Mouse (Mus musculus) layer of hippocampus, adult 8-10 months (tissue): ENCODE results near the gene Col27a1. TPM values are rescaled to one million over a fixed set of nuclear protein-coding genes. Genes with fewer than 3 reads are reported as not detected.

Experiments used
- DNase-seq, 2 experiments: peaks; one replicate each; pipeline ENCODE4 v3.0.0; 2022; ENCODE audit warnings: low spot score in 2 of 2
- total RNA-seq, 4 experiments: library from RNA; stranded (reverse); gene quantifications; 2 replicates each; pipeline ENCODE4 v1.2.4; 2022

Col27a1 gene
- 10 to 100 TPM in 1 of 4 experiments, 1 to 10 TPM in 3; 4.1 to 10.9 (median 7.8) TPM for total RNA-seq

DNA sequence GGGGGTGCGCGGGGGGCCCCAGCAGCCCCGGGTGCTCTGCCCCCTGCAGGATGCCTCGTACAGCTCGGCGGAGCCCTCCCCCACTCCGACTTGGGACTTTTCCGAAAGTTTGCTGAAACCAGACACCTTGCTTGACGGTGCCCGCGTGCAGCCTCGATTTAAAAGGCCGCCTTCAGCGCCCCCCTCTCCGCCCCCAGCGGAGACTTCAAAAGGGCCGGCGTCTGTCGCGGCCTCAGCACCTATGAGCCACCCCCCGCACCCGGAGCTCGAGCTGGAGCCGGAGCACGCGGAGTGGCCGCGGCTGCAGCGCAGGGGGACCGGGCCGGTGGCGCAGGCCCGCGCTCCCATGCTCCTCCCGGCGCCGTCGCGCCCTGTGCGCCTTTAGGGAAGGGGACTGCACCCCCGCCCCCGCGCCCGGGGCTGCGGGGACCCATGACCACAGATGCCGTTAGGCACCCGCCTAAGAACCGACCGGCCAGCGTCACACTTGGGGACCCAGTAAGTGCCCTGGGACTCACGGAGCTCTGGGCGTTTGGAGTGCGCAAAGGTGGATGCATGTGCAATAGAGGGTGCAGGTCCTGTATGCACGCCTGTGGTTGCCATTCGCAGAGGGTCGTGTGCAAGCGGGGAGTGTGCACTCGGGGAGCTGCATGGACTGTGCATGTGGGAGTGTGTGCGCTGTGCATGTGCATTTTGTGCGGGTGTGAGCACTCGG, at the start of gene Col27a1:
Col27a1 (plus strand) TSS at position 98 of the 715 bp plus-strand sequence.
- DNase-seq: no peak

DNA sequence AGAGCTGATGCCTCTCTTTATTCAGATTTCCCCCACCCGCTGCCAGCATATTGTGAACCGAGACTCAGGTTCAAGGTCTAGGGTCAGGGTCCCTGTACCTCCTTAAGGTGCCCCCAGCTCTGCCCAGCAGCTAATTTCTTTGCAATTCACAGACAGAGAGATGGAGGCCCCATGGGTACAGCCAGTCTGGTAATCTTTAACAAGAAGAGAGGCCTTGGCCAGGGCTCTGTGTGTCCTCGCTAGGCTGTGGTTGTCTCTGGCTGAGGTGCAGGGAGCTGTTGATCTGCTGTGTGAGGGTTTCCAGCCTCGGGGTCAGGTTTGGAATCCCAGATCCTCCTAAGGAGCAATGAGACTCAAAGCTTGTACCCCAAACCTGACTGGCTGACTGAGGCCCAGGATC, 48.2 kb upstream of the Col27a1 start:
- no peak for DNase-seq

DNA sequence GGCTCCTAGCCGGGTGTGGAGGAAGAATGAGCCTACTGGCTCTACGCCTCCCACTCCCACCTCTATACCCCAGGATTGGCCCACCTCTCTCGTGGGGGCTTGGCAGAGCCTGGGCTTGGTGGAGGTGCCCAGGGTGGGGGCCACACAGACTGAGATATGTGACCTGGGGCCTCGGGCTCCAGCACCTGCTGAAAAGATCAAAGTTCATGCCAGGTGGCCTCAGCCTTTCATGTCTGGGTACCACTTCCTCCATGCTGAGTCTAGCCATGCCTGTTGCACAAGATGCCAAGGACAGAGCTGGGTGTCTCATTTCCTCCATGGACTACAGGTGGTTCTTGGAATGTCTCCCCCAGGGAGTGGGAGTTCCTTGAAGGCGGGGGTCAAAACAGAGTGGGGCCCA, 47.5 kb upstream of the Col27a1 start:
- DNase-seq: no peak

DNA sequence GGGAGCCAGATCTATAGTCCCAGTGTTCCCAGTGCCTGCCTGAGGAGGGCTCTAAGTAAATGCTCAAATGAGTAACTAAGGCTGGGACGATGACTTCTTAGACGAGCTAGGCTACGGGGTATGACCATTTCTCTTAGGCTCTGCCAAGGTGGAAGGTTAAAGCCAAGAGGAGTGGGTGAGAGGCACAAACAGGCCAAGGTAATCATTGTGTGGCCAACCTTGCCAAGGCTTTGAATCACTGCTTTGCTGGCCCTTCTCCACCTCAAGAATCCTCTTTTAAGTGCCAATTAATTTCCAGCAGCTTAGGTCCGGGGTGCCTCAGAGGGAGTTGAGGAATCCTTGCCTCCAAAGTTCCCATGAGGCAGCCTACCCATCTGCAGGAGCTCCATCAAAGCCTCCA, 43.7 kb upstream of the Col27a1 start:
- DNase-seq: no peak

DNA sequence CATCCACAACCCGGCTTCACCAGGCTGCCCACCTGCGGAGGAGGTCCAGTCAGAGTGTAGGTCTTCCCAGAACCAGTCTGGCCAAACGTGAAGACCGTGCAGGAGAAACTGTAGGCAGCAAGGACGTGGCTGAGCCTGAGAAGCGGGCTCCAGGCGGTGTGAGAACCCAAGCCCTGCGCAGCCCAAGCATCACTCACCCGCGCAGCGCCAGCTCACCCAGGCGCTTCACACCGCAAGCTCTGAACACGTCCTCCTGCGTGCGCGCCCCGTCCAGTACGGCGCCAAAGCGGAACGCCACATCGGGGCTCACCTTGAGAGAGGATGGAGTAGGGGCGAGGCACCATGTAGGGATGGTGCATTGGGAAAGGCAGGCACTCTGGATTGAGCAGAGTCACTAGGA, 42.7 kb upstream of the Col27a1 start:
- DNase-seq: no peak

DNA sequence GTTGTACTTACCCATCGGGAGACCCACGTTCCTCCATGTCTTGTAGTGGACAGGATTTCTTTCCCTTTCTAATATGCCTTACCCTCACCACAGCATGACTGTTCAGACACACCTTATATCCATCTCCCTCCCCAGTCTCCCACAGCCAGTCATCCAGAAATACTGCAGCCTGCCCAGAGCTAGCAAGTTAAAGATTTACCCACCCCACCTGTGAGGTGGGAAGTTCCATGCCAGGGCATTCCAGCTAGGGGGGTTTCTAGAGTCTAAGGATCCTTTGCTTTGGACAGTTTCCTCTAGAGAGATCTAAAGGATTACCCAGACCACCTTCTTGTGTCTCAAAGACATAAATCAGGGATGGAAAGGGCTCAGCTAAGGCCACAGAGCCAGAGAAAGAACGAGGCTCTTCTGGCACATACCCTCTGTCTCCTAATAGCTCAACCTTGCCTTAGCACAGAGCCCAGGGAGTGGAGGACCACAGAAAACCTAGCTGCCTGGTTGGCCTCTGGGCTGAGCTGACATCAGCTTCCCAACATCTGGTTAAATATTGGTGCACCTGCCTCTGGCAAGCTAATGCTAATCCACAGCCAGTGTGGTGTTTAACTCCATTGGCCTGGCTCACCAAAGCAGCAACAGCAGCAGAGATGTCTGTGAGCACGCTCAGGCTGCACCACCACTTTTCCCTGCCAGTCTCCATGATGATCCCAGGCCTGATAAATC, 41.7 kb upstream of the Col27a1 start, which contains the start of gene Kif12:
Kif12 (minus strand) TSS at position 163 of the 717 bp plus-strand sequence.
- no peak for DNase-seq

DNA sequence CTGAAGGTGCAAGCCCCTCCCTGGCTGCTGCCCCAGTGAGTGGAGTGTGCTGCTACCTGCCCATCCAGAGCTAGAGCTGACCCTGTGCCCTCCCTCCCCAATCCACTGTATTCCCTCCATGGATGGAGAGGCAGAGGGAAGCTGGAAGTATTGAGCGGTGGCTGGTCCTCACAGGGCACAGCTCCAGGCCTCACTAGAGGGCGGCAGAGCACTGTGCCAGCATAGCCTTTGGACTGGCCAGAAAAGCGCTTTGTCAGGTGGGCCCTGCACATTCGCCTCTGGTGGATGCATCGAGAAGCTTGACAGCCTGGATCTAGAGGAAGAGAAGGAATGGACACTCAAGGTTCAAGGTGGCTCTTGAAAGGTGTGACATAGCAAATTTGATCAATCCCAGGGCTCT, 32.2 kb upstream of the Col27a1 start:
- DNase-seq: peak; percentile 30 to 54

DNA sequence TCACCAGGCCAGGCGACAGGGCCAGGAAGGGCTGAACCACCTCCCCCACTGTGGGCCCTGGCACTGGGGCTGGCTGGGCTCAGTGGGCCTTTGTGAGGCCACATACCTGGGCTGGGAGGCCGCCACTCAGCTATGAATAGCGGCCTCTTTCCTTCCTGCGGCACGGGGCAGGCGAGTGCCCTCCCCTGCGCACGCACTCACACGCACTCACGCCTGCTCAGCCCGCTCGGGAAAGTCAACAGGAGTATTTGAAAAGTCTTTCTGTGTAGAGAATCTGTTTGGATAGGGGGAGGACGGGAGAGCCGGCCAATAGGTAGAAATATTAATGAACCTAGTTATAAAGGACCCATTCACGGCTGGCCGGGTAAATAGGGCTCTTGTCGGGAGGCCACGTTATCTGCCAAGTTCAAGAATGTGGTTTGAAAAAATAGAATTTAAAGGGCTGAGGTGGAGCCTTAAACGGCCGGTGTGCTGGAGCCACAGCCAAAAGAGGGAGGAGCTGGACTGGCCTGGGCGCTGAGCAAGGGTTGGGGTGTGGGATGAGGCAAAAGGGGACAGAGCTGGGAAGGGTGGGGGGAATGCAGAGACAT, 27.4 kb upstream of the Col27a1 start:
- DNase-seq: peak in 1 of 2 experiments; percentile 8

DNA sequence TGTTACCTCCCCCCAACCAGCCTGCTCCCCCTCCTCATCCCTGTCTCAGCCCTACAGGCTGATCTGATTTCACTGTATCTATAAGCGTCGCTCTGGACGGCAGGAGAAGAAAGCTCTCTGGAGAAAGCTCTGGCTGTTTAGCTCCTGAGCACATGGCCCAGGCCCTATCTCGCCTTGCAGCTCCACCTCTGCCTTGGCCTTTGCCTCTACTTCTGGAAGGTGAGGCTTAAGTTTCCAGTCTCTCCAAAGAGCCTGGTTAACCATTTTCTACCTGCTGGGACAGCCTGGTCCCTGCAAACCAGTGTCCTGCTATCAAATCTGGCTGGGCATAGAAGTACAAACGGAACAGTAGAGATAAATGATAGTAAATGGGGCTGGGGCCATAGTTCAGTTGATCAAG, 22.2 kb upstream of the Col27a1 start:
- no peak for DNase-seq

DNA sequence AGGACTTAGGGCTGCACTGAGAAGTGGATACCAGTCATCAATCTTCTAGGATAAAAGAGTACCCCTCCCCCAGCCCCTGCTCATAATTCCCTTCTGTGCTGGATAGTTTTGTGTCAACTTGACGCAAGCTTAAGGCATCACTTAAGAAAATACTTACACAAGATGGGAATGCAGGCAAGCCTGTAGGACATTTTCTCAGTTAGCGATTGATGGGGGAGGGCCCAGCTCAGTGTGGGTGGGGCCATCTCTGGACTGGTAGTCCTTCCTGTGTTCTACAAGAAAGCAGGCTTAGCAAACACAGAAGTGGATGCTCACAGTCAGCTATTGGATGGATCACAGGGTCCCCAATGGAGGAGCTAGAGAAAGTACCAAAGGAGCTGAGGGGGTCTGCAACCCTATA, 19.4 kb upstream of the Col27a1 start:
- no peak for DNase-seq

DNA sequence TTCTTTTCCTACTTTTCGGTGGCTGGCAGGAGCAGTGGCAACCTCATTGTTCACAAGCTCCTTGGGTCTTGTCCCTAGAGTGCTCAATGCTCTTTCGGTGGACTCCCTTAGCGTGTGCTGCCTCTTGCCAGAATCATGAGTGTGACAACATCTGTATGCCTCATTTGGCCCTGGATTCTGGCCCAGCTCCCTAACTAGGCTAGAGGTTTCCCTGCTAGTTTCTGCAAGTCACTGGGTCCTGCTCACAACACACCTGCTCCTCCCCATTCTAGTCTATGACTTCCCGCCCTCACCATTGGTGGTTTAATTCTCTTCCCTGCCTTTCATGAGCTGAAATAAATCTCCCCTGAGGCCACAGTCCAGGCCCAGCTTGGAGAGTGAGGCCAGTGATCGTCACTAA, 14.4 kb upstream of the Col27a1 start:
- no peak for DNase-seq

DNA sequence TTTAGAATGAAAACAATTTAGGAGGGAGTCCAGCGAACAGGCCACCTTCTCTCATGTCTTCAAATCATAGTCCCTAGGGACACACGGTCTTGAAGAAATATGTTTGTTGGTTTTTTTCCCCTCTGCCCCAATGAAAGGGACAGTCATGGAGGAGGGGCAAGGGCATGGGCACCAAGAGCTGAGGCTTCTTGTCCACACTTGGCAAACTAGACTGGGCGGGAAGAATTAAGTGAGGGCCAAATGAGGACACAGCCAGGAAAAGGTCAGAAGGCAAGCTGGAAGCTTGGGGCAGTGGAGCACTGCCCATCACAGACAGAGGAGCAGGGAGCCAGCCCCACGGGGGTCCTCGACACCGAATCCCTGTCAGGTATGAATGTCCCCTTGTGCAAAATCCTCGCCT, 9.9 kb upstream of the Col27a1 start:
- DNase-seq: no peak

DNA sequence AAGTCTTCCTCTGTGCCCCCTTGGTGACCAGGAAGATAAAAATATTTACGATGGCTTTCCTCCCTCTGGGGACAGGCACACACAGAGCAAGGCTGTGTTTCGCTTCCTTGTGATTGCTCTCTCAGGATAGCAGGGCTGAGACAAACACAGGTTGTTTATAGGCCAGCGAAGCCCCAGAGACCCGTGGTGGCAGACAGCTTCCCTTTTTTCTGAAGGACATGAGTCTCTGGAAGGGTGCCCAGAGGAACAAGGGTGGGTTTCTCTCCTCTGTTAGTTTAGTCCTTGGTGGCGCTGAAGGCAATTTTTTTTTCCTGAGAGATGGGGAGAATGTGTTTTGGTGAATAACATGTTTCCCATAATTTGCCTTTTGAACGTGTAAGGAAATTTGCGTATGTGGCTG, 8.2 kb upstream of the Col27a1 start:
- DNase-seq: no peak

DNA sequence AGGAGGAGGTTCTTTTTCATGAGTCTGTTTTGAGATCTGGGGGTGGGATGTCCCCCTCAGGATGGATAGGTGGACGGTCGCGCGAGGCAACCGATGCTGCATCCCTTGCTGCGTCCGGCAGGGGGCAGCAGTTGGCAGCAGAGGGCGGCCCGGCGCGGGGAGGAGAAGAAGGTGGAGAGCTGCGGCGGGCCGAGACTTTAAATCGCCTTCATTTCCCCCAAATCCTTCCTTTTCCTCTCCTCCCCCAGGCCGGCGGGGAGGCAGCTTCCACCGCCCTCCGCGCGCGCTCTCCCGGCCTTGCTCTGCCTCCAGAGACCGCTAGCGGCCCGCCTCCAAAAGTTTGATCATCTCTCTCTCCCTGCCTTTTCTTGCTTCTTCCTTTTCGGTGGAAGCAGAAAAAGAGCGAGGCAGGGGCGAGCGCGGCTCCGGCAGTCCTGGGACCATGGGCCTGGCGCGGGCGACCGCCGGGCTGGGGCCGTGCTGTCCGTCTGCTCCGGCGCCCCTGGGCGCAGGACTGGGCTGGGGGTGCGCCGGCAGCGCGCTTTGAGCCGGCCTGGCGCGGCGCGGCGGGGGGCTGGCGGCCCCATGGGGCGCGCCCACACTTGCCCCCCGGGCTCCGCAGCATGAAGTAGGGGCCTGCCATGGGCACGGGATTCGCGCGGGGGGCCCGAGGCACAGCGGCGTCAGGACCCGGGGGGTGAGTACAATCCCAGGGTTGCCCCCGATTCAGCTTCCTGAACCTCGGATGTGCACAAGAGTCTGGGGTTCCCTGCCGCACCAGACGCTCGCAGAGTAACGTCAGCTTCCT, 1.6 kb downstream of the Col27a1 start:
- peak in 1 of 2 experiments; percentile 67 for DNase-seq

DNA sequence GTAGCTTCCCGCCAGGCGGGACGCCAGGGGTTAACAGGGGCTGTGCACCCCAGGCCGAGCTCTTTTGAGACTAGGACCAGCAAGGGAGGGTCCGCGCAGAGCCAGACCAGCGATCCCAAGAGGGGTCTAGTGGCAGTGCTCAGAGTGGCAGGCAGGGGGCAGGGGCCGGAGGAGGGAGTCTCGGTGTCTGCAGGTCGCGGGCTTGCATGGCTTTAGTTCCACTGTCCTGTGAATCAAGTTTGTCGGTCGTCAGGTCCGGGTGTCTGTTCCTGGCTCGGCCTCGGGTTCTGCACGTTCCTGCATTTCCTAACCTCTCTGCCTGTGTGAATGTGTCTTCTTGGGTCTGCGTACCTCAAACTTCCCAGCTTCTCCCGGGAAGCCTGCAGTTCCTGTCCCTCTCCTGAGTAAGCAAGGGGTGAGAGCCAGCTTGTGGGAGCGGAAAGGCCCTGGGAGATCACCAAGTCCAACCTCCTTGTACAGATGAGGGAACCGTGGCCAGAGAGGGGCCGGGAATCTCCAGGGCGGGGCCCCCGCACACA, 2.3 kb downstream of the Col27a1 start:
- no peak for DNase-seq

DNA sequence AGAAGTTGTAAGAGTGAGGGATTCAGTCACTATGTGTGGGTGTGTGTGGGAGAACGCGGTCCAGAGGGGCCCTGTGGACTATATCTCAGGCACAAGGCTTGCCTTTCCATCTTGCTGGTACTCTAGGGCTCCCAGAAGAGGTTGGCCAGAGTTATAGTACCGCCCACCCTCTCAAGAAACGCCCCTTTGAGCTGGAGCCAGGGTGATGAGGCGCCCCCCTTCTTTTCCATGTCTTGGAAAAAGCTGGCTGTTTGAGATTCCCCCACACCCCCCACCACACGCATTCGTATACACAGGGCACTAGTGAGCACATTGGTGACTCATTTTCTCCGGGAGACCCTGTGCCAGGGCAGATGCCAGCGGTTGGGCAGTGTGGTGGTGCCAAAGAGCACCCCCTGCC, 2.8 kb downstream of the Col27a1 start:
- no peak for DNase-seq

DNA sequence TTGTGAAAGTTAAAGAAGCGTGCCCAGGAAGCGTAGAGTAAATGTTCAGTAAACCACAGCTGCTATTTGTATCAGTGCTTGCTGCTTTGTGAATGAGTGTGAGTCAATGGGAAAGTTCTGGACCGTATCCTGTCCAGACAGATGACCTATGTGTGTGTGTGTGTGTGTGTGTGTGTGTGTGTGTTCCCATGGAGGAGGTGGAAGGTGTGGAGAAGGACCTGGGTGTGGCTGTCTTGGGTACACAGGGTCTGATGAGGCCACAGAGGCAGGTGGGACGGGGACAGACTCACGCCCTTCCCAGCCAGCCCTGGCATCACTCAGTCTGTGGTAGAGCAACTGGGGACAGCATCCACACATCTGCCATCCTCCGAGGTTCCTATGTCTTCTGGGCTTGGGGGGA, 3.7 kb downstream of the Col27a1 start:
- no peak for DNase-seq

DNA sequence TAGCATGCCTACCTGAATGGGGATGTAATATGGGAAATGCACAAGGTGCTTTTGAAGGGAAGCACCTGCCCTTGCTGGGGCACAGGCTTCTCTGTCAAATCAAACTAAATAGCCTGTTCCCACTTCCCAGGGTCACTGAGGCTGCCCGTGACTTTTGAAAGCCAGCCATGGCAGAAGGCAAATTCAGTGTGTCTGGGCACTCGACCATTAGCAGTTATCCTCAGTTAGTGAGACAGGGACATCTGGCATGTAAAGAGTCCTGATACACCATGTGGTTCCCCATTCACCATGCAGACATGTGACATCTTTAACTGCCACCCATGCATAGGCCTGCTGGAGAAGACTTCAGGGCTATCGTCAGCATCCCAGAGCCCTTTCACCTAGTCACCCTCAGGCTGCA, 5.3 kb downstream of the Col27a1 start:
- DNase-seq: no peak

DNA sequence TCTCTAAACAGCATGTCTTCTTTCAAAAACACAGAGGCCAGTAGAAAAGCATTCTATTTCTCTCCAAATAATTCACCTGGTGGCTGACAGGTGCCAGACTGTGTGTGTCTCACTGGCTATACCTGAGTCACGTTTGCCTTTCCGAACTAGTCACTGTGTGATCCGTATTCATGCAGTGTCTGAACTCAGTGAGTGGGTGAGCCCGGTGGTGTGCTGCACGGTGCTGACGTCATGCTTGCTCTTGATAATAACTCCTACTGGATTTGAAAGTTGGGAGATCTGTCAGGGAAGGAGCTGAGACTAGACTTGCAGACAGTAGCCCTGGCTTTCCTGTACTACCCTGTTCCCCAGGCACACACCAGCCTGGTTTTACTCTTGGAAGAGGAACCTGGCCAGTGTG, 5.8 kb downstream of the Col27a1 start:
- DNase-seq: no peak

DNA sequence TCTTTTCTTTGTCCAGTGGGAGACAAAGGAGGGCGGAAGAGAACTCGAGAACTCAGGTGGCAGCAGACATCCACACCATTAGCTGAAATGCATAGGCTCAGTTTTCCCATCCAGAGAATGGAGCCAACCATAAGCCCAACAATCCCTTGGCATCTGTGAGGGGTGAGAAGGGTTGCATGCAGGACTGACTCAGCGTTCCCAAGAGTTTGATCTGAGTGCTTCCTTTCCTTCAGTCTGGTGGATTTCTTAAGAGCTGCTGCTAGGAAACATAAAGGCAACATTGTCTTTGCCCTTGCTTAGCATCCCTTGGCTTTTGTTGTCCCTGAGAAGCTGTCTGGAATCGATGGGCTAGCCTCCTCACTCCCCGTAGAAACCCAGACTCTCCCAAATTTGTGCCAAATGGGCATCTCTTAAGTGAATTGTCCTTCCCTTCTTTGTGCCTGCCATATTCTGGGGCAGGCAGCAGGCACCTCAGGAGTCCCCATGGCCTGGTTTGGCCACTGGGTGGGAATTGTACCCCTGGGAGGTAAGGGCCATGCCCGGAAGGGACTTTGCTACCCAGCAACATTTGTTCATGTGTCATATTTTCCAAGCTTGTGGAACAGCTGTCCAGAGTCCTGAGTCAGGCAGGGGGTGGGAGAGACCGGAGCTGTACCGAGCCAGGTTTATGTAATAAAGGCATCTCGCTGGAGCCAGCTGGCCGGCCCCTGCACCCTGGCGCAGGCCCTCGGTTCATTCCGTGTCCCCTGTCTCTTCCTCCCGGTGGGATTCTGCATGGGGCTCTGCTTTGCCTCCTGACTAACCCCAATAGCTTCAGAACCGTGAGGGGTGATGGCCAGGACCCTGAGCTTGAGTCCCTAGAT, 7.5 kb downstream of the Col27a1 start:
- DNase-seq: no peak

DNA sequence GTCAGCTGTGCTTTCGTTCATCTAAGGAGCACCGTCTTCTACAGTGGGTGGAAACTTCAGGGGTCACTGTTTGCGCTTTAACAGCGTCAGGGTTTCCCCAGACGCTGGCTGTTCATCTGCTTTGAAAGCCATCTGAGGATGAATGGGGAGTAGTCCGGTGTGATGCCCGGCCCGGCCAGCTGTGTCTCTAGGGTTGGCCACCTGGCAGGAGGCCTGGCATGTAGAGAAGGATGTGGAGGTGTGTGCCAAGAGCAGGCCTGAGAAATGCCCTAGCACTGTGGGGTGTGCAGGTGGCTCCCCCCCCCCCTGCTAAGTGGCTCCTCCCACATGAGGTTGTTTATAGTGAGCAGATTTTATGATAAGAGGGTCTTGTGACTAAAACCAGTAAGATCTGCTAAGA, 8.4 kb downstream of the Col27a1 start:
- DNase-seq: no peak
